ENCODE assay signal across 8 mouse cellular contexts in the genomic region with DNA sequence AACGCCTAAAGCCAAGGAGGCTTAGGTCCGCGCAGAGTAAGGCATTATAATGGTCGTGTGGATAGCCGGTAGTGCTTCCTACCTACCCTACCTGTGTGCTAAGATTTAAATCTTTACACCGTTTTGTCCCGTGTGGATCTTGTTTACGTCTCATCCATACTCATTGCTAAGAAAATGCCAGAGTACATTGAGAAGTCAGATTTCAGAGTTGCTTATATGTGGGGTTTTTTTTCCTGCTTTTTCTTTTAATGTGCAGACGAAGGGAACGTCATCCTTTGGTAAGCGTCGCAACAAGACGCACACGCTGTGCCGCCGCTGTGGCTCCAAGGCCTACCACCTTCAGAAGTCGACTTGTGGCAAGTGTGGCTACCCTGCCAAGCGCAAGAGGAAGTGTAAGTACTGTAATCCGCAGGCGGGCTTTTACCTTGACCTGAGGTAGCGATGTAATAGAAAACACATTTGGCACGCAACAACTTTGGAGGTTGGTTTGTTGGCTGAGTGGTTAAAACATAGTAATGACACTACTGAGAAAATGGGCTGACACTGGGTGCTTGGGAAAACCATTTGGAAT. TPM values are rescaled to one million over a fixed set of nuclear protein-coding genes. Genes with fewer than 3 reads are reported as not detected.
A peak's percentile ranks its signal among the peaks of the same experiment; 100 is the strongest.
DNase-seq lines count a peak whose midpoint lies in the region; ATAC-seq and TF ChIP-seq lines count a peak whose summit lies in the region.

No protein-coding gene starts in this region.

- H3K79me2 ChIP-seq in liver, adult 2 months (ENCODE audit: control insufficient read depth, insufficient read depth, low read length) = peaks cover 5% of the 10 kb centered on the region
- H3K79me2 ChIP-seq in macrophage (ENCODE audit: inconsistent target) = peaks cover 38% of the 10 kb centered on the region

- peak overlapping the region; percentile 50 for H3K27ac ChIP-seq in liver, adult 2 months (replicated peaks; ENCODE audit: insufficient read depth, low read depth, low read length)
- H3K27ac ChIP-seq in brown adipose tissue, adult 24 weeks (replicated peaks; ENCODE audit: low read depth, low read length) = peak overlapping the region; percentile 81
- H3K27ac ChIP-seq in hindbrain, postnatal 0 days = peak overlapping the region; percentile 74
- H3K27ac ChIP-seq in macrophage = peak overlapping the region; percentile 65

- H3K36me3 ChIP-seq in liver, adult 2 months (ENCODE audit: control insufficient read depth, insufficient read depth, low read length) = peaks cover 31% of the 10 kb centered on the region
- H3K36me3 ChIP-seq in hindbrain, postnatal 0 days (ENCODE audit: insufficient read depth, low read length) = peaks cover 26% of the 10 kb centered on the region
- H3K36me3 ChIP-seq in macrophage (ENCODE audit: inconsistent target) = peaks cover 36% of the 10 kb centered on the region; the same call in 1 of the 2 replicates

- TF ChIP-seq CTCF in liver, adult 2 months (IDR thresholded peaks at IDR 0.05; ENCODE audit: low read depth, low read length) = no peak
- no peak for TF ChIP-seq CTCF in hindbrain, postnatal 0 days (IDR thresholded peaks at IDR 0.05; ENCODE audit: low read depth)

- H3K4me3 ChIP-seq in liver, adult 2 months (ENCODE audit: insufficient read depth, low read depth, low read length) = peak overlapping the region; percentile 78
- H3K4me3 ChIP-seq in brown adipose tissue, adult 24 weeks (ENCODE audit: insufficient read depth, low read depth, low read length) = peak overlapping the region; percentile 95
- H3K4me3 ChIP-seq in hindbrain, postnatal 0 days (ENCODE audit: low read length) = peak overlapping the region; percentile 72
- peak overlapping the region; percentile 91 for H3K4me3 ChIP-seq in macrophage (ENCODE audit: inconsistent target)

- peak; percentile 70 for DNase-seq in liver, adult 2 months (ENCODE audit: extremely low read depth, low read depth, low spot score)
- DNase-seq in liver = no peak
- DNase-seq in hindbrain, postnatal 0 days (ENCODE audit: low spot score) = no peak
- DNase-seq in thymus, postnatal 4 days = peak; percentile 35
- DNase-seq in left cerebral cortex, adult 9 months (ENCODE audit: low spot score in 2 of 2) = no peak
- no peak for DNase-seq in testis, postnatal 14 days (ENCODE audit: low spot score)

- H3K4me1 ChIP-seq in liver, adult 2 months (ENCODE audit: control insufficient read depth, insufficient read depth, low read length) = peaks cover 8% of the 10 kb centered on the region; the same call in 1 of the 2 replicates
- peaks cover 8% of the 10 kb centered on the region; the same call in 1 of the 2 replicates for H3K4me1 ChIP-seq in brown adipose tissue, adult 24 weeks (ENCODE audit: control insufficient read depth, insufficient read depth, insufficient read length, low read length)
- peaks cover 7% of the 10 kb centered on the region; the same call in 1 of the 2 replicates for H3K4me1 ChIP-seq in hindbrain, postnatal 0 days (ENCODE audit: insufficient read depth, low read length)

- peak overlapping the region; percentile 91 for H3K9ac ChIP-seq in liver, adult 2 months (ENCODE audit: low read depth, low read length)
- H3K9ac ChIP-seq in hindbrain, postnatal 0 days (replicated peaks; ENCODE audit: low read length) = peak overlapping the region; percentile 87

- H3K27me3 ChIP-seq in liver, adult 2 months (ENCODE audit: control insufficient read depth, insufficient read depth, low read length) = no peaks in the 10 kb centered on the region
- H3K27me3 ChIP-seq in hindbrain, postnatal 0 days (ENCODE audit: insufficient read depth, low read length) = no peaks in the 10 kb centered on the region

- peak overlapping the region; percentile 77 for H3K4me2 ChIP-seq in hindbrain, postnatal 0 days (ENCODE audit: low read depth, low read length)

- no peak for ATAC-seq in hindbrain, postnatal 0 days

- H3K9me3 ChIP-seq in hindbrain, postnatal 0 days (ENCODE audit: low read length) = no peaks in the 10 kb centered on the region

- WGBS in liver, adult 2 months = under 1% methylated on average over 22 of the region's 22 CpGs
- WGBS in hindbrain, postnatal 0 days = 3% methylated on average over 22 of the region's 22 CpGs
- WGBS in macrophage (ENCODE audit: missing documents) = under 1% methylated on average over 16 of the region's 22 CpGs

- no peak for TF ChIP-seq POLR2A in liver, adult 2 months (IDR thresholded peaks at IDR 0.05; ENCODE audit: extremely low read depth, insufficient read depth, low read length)

RNA-seq across cellular contexts. Expression of gene Rpl37, which starts 0.7 kb away (rescaled TPM):
- total RNA-seq in liver, adult 2 months (2014; rRNA removed) = 386 and 436 TPM in 2 replicates
- polyA plus RNA-seq in liver, adult 2 months (2012; rRNA removed) = 282 and 301 TPM in 2 replicates
- polyA plus RNA-seq in brown adipose tissue, adult 24 weeks (2012; ENCODE audit: insufficient read depth, insufficient read length, missing spikeins) = 272 and 605 TPM in 2 replicates
- total RNA-seq in hindbrain, postnatal 0 days (2014; rRNA removed) = 147 and 148 TPM in 2 replicates
- polyA plus RNA-seq in hindbrain, postnatal 0 days (2015; fragmentation: Nextera tagmentation; extraction: Ambion mirVana) = 414 and 415 TPM in 2 replicates
- 100 to 1,000 TPM in 1 of 26 experiments, 10 to 100 TPM in 25; 35.7 to 113 (median 67.1) TPM for total RNA-seq in macrophage (2018; cell fraction: chromatin; rRNA removed)
- 100 to 1,000 TPM; 142 to 422 (median 216) TPM for total RNA-seq in macrophage (2018; cell fraction: cytosol; rRNA removed)
- 100 to 1,000 TPM in 1 of 26 experiments, 10 to 100 TPM in 25; 34.6 to 137 (median 64.8) TPM for total RNA-seq in macrophage (2018; cell fraction: nucleus; rRNA removed)
- polyA plus RNA-seq in macrophage (2018) = 263 to 496 TPM (median 486 TPM) in 3 replicates

RNA-seq across cellular contexts. Expression of gene Card6, which starts 8.8 kb away (rescaled TPM):
- total RNA-seq in liver, adult 2 months (2014; rRNA removed) = 6.8 and 7.5 TPM in 2 replicates
- polyA plus RNA-seq in liver, adult 2 months (2012; rRNA removed) = 2.5 TPM in 2 replicates
- polyA plus RNA-seq in brown adipose tissue, adult 24 weeks (2012; ENCODE audit: insufficient read depth, insufficient read length, missing spikeins) = 1.6 and 2.4 TPM in 2 replicates
- 0.16 and 0.29 TPM in 2 replicates for total RNA-seq in hindbrain, postnatal 0 days (2014; rRNA removed)
- 0.23 and 0.54 TPM in 2 replicates for polyA plus RNA-seq in hindbrain, postnatal 0 days (2015; fragmentation: Nextera tagmentation; extraction: Ambion mirVana)
- total RNA-seq in macrophage (2018; cell fraction: chromatin; rRNA removed) = 1 to 10 TPM in 19 of 26 experiments, under 1 TPM in 7; 0.27 to 9.2 (median 2.6) TPM
- total RNA-seq in macrophage (2018; cell fraction: cytosol; rRNA removed) = 1 to 10 TPM in 24 of 26 experiments, under 1 TPM in 2; 0.43 to 6.0 (median 3.8) TPM
- 1 to 10 TPM in 21 of 26 experiments, under 1 TPM in 5; 0.29 to 7.5 (median 2.0) TPM for total RNA-seq in macrophage (2018; cell fraction: nucleus; rRNA removed)
- 1.9 to 5.0 TPM (median 4.0 TPM) in 3 replicates for polyA plus RNA-seq in macrophage (2018)

RNA-seq across cellular contexts. Expression of gene Prkaa1, which starts 26.5 kb away (rescaled TPM):
- total RNA-seq in liver, adult 2 months (2014; rRNA removed) = 6.3 and 7.8 TPM in 2 replicates
- polyA plus RNA-seq in liver, adult 2 months (2012; rRNA removed) = 1.8 and 1.9 TPM in 2 replicates
- polyA plus RNA-seq in brown adipose tissue, adult 24 weeks (2012; ENCODE audit: insufficient read depth, insufficient read length, missing spikeins) = 18.6 and 23.4 TPM in 2 replicates
- 12.0 and 14.3 TPM in 2 replicates for total RNA-seq in hindbrain, postnatal 0 days (2014; rRNA removed)
- 9.4 and 9.8 TPM in 2 replicates for polyA plus RNA-seq in hindbrain, postnatal 0 days (2015; fragmentation: Nextera tagmentation; extraction: Ambion mirVana)
- 10 to 100 TPM; 10.4 to 40.4 (median 28.3) TPM for total RNA-seq in macrophage (2018; cell fraction: chromatin; rRNA removed)
- 10 to 100 TPM; 19.2 to 34.7 (median 30.9) TPM for total RNA-seq in macrophage (2018; cell fraction: cytosol; rRNA removed)
- 10 to 100 TPM; 13.8 to 60.4 (median 30.0) TPM for total RNA-seq in macrophage (2018; cell fraction: nucleus; rRNA removed)
- 20.7 to 31.7 TPM (median 23.3 TPM) in 3 replicates for polyA plus RNA-seq in macrophage (2018)

RNA-seq across cellular contexts. Expression of gene C7, which starts 53.6 kb away (rescaled TPM):
- 0.46 and 0.94 TPM in 2 replicates for total RNA-seq in liver, adult 2 months (2014; rRNA removed)
- 0.11 and 0.22 TPM in 2 replicates for polyA plus RNA-seq in liver, adult 2 months (2012; rRNA removed)
- polyA plus RNA-seq in brown adipose tissue, adult 24 weeks (2012; ENCODE audit: insufficient read depth, insufficient read length, missing spikeins) = 8.4 and 12.2 TPM in 2 replicates
- total RNA-seq in hindbrain, postnatal 0 days (2014; rRNA removed) = 0.10 TPM in 1 of 2 replicates, not detected in the other
- 0.05 TPM in 1 of 2 replicates, not detected in the other for polyA plus RNA-seq in hindbrain, postnatal 0 days (2015; fragmentation: Nextera tagmentation; extraction: Ambion mirVana)
- total RNA-seq in macrophage (2018; cell fraction: chromatin; rRNA removed) = not detected
- not detected for total RNA-seq in macrophage (2018; cell fraction: cytosol; rRNA removed)
- total RNA-seq in macrophage (2018; cell fraction: nucleus; rRNA removed) = not detected
- not detected in 3 replicates for polyA plus RNA-seq in macrophage (2018)

Comparison
In these comparisons a context has a peak if more than half of its experiments do, and no peak if none do; other contexts are left out.
1. DNase-seq: peak in liver, adult 2 months (single experiment) and thymus, postnatal 4 days (single experiment); none in liver (single experiment), hindbrain, postnatal 0 days (single experiment), left cerebral cortex, adult 9 months (0 of 2) and testis, postnatal 14 days (single experiment).
2. Peak in every context shown above with its lines, with median percentiles within 50 percentile points of each other: H3K27ac ChIP-seq and H3K4me3 ChIP-seq.